10 mouse cellular contexts compared by ENCODE assay signal in the genomic region with DNA sequence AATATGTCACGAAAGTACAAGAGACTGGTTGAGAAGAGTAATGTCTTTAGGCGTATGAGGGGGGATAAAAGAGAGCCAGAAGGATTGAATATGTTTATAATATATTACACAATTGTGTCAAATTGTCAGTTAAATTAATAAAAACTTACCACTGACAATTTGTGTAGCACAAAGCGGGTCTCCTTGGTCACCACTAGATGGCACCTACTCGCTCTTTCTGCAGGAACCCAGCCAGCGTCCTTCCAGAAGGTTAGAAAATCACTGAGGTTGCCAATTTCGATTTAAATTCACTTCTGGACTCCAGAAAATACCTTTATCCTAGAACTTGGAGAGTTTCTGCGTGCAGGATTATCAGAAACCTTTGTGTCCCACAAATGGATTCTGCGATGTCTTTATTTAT.
DNase-seq lines count a peak whose midpoint lies in the region; TF ChIP-seq lines count a peak whose summit lies in the region.
"Had no signal": no experiment of that assay in that cellular context is flagged by ENCODE, and none has a peak within 500 bp of the region (broad histone marks: within the 10 kb centered on the region; RNA-seq: fewer than 3 reads in every experiment).

No protein-coding gene starts in this region.

- intact Hi-C loops in heart, postnatal 36 days (cut with DNase I) = loop anchor here (10.0 kb wide), 3 partner anchors 117 to 307 kb away; a partner anchor contains a TSS

- no peak overlapping the region for H3K27ac ChIP-seq in layer of hippocampus, adult 2 months
- H3K27ac ChIP-seq: embryonic facial prominence, embryonic 15.5 days had no signal

- peak in 1 of 2 experiments; percentile 42 for DNase-seq in layer of hippocampus, adult 2 months (ENCODE audit: low spot score in 2 of 2)
- no peak for DNase-seq in layer of hippocampus, postnatal 25 days (ENCODE audit: extremely low spot score in 1 of 2, low spot score in 1 of 2)
- DNase-seq in MN1 (ENCODE audit: low spot score) = peak; percentile 74
- DNase-seq in cerebellum, adult 18-20 months = peak; percentile 60 to 61
- peak; percentile 24 to 27 for DNase-seq in heart, postnatal 36 days
- peak; percentile 18 to 25 for DNase-seq in lung, postnatal 4 days
- DNase-seq in spleen, adult 18-20 months = no peak
- DNase-seq in right cerebral cortex, postnatal 14 days = no peak

- H3K4me3 ChIP-seq in layer of hippocampus, adult 2 months = no peak overlapping the region
- H3K4me3 ChIP-seq: embryonic facial prominence, embryonic 15.5 days; megakaryocyte, embryonic 14.5 days had no signal

- peak; percentile 89 for TF ChIP-seq CTCF in layer of hippocampus, adult 2 months (conservative IDR thresholded peaks at IDR 0.05)

Comparison
In these comparisons a context has a peak if more than half of its experiments do, and no peak if none do; other contexts are left out.
1. DNase-seq: peak in MN1 (single experiment), cerebellum, adult 18-20 months (2 of 2), heart, postnatal 36 days (2 of 2) and lung, postnatal 4 days (2 of 2); none in layer of hippocampus, postnatal 25 days (0 of 2), spleen, adult 18-20 months (0 of 2) and right cerebral cortex, postnatal 14 days (single experiment).